Mouse (Mus musculus) thymus, postnatal 0 days (tissue): ENCODE results near the gene Nat9. TPM values are rescaled to one million over a fixed set of nuclear protein-coding genes. Genes with fewer than 3 reads are reported as not detected.

Source experiments
- DNase-seq: peaks from one replicate; pipeline ENCODE4 v3.0.0-alpha.2; 2015; ENCODE audit warnings: low spot score
- polyA plus RNA-seq: library from polyadenylated mRNA; unstranded; fragments of >200 nt; fragmentation: Nextera tagmentation; extraction: Ambion mirVana; gene quantifications from 2 replicates; pipeline ENCODE4 v1.2.1, GENCODE M21; 2015

Gene Nat9
- polyA plus RNA-seq = 19.3 and 20.1 TPM in 2 replicates

- peak; percentile 51 for DNase-seq
Measured at GRCm38 (mm10) chr11:115187693-115188092, at the start of gene Nat9. Gene Nat9, minus strand, starts transcription at chr11:115187859.

- no peak for DNase-seq
Measured at GRCm38 (mm10) chr11:115236570-115236969, 48.9 kb upstream of the Nat9 start.

GRCm38 (mm10) chr11:115234320-115235044, 46.8 kb upstream of the Nat9 start:
- no peak for DNase-seq

- no peak for DNase-seq
Measured at GRCm38 (mm10) chr11:115233526-115234290, 46.0 kb upstream of the Nat9 start.

- no peak for DNase-seq
Measured at GRCm38 (mm10) chr11:115232889-115233288, 45.2 kb upstream of the Nat9 start.

- no peak for DNase-seq
Measured at GRCm38 (mm10) chr11:115231924-115232323, 44.3 kb upstream of the Nat9 start.

GRCm38 (mm10) chr11:115231168-115231915, 43.7 kb upstream of the Nat9 start:
- DNase-seq = peak; percentile 90

- DNase-seq = no peak
Measured at GRCm38 (mm10) chr11:115229021-115229930, 41.6 kb upstream of the Nat9 start.

- DNase-seq = no peak
Measured at GRCm38 (mm10) chr11:115228430-115228829, 40.8 kb upstream of the Nat9 start.

- DNase-seq = no peak
Measured at GRCm38 (mm10) chr11:115227640-115228039, 40.0 kb upstream of the Nat9 start.

- peak; percentile 81 for DNase-seq
Measured at GRCm38 (mm10) chr11:115226811-115227491, 39.3 kb upstream of the Nat9 start.

GRCm38 (mm10) chr11:115225301-115225700, 37.6 kb upstream of the Nat9 start:
- no peak for DNase-seq

- peak; percentile 89 for DNase-seq
Measured at GRCm38 (mm10) chr11:115224889-115225288, 37.2 kb upstream of the Nat9 start.

- DNase-seq = peak; percentile 44
Measured at GRCm38 (mm10) chr11:115223877-115224276, 36.2 kb upstream of the Nat9 start.

GRCm38 (mm10) chr11:115223451-115223850, 35.8 kb upstream of the Nat9 start:
- DNase-seq = peak; percentile 47

- DNase-seq = no peak
Measured at GRCm38 (mm10) chr11:115222570-115222969, 34.9 kb upstream of the Nat9 start.

- DNase-seq = no peak
Measured at GRCm38 (mm10) chr11:115222077-115222476, 34.4 kb upstream of the Nat9 start.

GRCm38 (mm10) chr11:115219685-115220084, 32.0 kb upstream of the Nat9 start:
- no peak for DNase-seq

GRCm38 (mm10) chr11:115219263-115219662, 31.6 kb upstream of the Nat9 start:
- DNase-seq = no peak
